Mouse (Mus musculus) ovary, postnatal 36 days (tissue): Measurements from ENCODE around the gene Gnat1.

Source experiments
- DNase-seq: peaks from one replicate; pipeline ENCODE4 v3.0.0; 2022; ENCODE audit warnings: low spot score, mixed read lengths

Gnat1 gene

GRCm38 (mm10) chr9:107679501-107679900 lies at the start of gene Gnat1:
Gnat1 (minus strand) TSS chr9:107679712.
- DNase-seq, result no peak

DNA sequence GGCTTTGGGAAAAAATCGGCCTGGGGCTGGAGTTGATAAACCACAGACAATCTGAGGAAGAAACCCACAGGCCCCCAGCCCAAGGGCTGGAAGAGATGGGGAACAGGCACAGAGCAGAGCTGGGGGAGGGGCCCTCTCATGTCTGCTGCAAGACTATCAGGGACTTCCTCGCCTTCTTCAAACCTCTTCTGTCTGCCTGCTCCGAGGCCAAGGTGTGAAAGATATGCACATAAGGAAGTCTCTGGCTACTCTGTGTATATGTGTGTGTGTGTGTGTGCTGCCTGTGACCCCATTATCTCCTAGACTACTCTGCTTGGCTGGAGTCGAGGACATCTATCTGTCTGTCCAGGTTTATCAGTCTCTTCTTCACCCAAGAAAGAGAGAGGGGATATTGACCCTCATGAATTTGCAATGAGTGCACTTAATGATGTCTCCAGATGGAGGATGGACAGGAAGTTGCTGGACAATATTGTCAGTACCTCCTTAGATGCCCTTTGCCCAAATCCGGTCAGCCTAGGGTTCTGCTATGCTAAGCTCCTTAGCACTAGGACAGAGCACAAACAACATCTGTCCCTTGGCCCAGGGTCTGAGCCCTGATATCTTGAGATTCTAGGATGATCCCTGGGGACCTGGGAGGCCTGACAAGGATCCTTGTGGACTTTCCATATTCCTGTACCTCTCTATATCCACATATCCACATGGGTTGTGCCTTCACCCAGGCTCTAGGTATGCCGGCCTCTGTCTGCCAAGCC lies 49.6 kb upstream of the Gnat1 start:
- no peak for DNase-seq

DNA sequence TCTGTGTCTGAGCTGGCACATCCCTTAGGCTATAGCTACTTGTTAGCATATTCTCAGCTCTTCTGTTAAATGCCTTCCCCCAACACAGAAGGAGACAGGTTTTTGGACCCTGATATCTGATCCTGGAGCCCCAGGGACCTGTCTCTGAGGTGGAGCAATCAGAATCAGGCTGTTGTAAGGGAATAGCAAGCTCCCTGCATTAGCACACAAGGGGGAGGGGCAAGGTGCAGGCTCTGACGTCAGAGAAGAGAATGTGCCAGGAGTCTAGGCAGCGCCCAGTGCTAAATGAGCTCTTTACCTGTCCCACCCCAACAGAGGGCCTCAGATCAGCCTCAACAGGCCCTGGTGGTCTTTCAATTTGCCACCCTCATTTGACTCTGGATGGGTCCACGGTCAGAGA lies 47.5 kb upstream of the Gnat1 start:
- DNase-seq, result no peak

DNA sequence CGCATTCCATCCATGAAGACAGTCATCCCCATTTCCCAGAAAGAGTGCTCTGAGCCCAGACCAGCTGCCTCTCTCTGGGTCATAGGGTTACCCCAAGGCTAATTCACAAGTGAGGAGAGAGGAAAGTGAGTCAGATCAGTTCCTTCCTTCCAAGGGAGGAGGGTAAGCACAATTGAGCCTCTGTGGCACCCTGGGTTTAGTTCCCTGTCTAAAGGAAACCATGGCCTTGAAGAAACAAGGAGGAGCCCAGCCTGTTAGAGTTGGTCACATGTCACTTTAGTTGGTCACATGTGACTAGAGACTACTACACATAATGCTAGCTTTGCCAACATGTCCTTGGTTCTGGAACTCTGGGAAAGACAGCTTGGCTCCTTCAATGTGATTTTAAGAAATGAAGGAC lies 45.3 kb upstream of the Gnat1 start:
- DNase-seq, result no peak

DNA sequence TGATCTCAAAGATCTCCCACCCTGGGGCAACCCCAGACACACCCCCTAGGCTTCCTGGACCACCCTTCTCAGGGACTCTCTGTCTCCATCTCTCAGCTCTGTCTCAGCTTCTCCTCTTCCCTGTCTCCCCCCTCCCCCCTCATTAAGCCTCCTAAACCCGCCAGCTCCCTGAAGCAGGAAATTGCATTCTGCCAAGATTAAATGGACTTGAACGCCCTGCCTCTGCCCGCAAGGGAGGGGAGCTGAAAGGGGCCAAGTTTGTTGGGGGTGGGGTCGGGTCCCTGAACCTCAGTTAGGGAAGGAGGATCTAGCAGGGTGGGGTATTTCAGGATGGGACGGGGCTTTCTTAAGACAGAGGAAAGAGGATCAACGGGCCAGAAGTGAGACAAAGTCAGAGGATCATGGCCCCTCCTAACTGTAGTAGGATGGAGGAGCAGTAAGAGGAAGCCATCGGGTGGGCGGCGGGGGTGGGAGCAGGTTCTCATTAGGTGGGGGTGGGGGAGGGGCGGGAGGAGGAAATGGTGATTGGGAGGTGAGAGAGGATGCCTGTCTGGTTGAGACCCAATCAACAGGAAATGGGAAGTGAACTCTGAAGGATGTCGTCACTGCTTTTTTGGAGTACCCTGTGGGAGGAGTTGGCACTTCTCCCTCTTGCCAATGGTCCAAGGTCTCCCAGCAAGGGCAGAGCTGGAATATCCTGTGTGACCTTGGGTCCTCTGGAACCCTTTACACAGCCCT lies 44.5 kb upstream of the Gnat1 start:
- DNase-seq, result no peak

DNA sequence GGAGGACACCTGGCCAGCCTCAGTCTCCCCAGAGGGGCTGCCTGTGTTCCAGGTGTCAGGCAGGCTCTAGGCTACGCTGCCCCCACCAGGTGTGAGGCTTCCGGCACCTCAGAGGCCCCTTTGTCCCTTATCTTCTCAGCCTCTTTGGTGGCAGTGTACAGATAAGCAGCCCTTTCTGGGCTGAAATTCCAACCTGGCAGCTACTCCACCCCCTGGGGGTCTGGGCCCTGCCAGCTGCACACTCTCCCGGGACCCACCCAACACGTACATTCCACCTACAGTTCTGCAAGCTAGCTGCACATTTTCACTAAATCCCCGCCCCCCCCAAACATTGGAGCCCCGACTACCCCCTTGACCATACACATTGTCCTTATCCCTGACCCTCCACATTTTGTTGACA lies 43.8 kb upstream of the Gnat1 start:
- DNase-seq, result no peak

GRCm38 (mm10) chr9:107718781-107719540 lies 39.4 kb upstream of the Gnat1 start:
- no peak for DNase-seq

- DNase-seq, result no peak
Measured at GRCm38 (mm10) chr9:107716951-107717350, 37.4 kb upstream of the Gnat1 start.

DNA sequence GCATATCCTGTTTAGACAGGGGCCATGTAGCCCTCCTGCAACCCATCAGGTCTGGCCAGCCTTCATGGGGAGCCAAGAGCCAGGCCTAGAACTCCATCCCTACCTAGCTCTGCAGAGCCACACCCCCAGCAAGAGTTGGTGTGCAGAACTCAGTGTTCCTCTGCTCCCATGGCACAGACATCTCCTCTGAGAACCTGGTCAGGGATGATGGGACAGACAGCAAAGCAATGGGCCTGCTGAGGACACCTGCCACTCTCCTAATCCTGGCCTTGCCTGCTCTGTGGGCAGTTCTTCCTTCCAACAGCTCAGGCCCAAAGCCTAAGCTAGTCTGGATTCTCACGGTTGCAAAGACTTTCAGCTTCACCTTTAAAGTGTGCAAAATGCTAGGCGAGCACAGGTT lies 36.1 kb upstream of the Gnat1 start:
- DNase-seq, result no peak

GRCm38 (mm10) chr9:107714221-107714952 lies 34.9 kb upstream of the Gnat1 start:
- peak; percentile 65 for DNase-seq

GRCm38 (mm10) chr9:107709697-107710483 lies 30.4 kb upstream of the Gnat1 start, which contains the start of gene Sema3f:
Sema3f (minus strand) TSS chr9:107710475.
- DNase-seq, result peak; percentile 82

DNA sequence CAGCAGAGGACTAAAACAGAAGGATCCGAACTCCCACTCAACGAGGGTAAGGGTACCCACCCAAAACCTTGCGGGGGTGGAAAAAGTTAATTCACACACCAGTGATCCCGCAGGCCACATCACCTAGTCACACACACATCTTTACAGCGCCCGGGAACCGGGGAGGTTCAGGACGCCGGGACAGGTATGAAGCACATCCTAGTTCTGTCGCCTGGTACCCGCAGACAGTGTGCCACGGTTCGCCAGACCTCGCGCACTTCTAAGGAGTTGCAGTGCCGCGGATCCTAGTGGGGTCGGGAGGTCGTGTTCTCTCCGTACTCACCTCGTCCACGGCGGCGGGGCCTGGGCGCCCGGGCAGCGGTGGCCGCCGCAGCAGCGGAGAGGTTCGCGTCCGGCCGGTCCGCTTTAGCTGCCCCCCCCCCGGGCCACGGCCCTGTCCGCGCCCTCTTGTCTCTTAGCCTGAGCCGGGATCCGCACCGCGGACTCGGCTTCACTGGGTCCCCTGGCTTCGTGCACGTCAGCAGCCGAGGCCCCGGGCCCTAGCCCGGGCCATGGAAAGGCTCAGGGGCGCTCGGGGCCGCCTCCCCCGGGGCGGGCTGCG lies 29.7 kb upstream of the Gnat1 start:
- DNase-seq, result no peak

DNA sequence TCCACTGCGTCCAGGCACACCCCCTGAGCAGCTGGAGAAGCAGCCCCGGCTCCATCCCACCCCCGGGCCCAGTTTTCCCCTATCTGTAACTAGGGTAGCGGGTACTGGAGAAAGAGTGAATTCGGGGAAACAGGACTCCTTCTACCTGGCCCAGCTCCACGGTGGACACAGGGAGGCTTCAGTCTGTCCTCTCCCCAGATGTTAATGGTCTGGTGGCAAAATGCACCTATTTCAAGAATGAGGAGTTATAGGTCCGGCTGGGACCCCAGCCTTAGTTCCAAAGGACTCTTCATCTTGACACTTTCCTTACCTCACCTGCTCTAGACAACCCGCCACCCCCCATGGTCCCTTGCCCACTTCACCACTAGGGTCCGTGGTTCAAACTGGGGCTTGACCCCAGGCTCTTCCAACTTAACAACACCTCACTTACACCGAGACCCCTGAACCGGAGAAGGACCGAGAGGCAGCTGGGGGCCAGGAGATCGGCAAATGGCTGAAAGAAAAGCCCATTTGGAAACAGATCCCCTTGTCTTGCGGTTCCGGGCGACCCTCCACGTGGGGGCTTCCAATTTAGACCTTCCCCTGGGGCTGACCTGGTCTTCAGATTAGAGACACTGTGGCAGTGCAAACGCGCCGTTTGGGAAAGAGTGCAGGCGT lies 29.1 kb upstream of the Gnat1 start:
- DNase-seq, result no peak

- no peak for DNase-seq
Measured at GRCm38 (mm10) chr9:107707701-107708438, 28.4 kb upstream of the Gnat1 start.

DNA sequence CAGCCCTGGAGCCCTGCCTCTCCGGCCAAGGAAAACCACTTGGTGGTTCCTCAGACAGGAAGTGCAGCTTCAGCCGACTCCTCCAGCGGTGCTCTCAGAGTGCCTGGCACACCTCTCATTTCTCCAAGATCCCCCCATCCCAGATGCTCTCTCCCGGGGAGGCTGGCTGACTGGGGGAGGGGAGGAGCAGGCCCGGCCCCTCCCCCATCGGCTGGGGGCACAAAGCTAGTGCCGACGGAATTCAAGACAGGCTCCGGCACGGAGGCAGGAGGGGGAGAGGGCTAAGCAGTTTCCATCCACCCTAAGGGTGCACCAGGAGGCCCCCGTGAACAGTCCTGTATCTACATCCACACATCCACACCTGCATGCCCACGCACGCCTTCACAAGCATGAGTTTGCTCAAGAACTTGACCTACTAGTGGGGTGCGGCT lies 27.3 kb upstream of the Gnat1 start:
- no peak for DNase-seq

- no peak for DNase-seq
Measured at GRCm38 (mm10) chr9:107703337-107704122, 24.0 kb upstream of the Gnat1 start.

- DNase-seq, result no peak
Measured at GRCm38 (mm10) chr9:107702606-107703185, 23.2 kb upstream of the Gnat1 start.

DNA sequence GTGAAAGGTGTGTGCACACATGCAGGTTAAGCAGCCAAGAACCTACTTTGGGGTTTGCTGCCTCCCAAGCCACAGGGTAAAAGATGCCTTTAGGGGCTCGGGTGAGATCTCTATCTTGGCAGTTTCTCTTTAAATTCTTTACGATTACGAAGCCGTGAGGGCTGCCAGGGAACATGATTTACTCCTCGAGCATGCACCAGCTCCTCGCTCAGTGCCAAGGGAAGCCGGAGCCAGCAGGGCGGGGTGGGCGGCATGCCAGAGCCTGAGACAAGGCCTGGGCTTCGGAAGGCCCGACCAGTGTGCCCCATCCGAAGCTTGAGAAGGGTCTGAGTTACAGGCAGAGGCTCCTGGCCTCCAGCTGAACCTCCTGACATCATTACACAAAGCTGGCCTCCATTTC lies 22.1 kb upstream of the Gnat1 start:
- peak; percentile 77 for DNase-seq
